Mouse (Mus musculus) lung, postnatal 0 days (tissue): Measurements from ENCODE around the gene Ppp1r1b.
A peak's percentile ranks its signal among the peaks of the same experiment; 100 is the strongest.

Experiments used
- CTCF ChIP-seq: IDR thresholded peaks from 2 replicates; pipeline ENCODE4 v1.5.1; 2016; ENCODE audit warnings: antibody characterized with exemption, mild to moderate bottlenecking
- EP300 ChIP-seq: IDR thresholded peaks from 2 replicates; pipeline ENCODE4 v1.6.1; 2016; ENCODE audit warnings: antibody characterized with exemption, mild to moderate bottlenecking, control low read depth

DNA sequence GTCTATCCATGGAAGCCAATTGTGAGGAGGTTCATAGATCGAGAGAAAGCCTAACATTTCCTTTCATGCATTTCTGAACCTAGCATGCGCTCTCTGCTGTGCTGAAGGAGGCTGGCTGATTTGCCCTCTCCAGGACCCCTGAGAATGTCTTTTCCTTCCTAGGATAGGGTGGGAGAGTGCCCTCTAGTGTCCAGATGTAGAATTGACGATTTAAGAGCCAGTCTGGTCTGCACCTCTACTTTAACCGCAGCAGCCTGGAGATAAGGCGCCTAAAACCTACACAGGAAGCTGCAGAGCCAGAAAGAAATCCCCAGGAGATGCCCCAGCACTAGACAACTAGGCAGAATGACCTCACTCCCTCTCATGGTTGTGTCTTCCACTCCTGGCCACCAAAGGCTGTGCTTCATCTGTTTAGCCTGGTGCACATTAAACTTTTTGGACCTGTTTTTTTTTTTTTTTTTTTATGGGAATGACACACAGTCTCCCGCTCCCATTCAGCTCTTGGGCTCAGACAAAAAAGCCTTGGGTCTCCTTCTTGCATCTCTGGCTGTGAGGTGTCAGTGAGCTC is 7.6 kb downstream of the Ppp1r1b start:
- TF ChIP-seq CTCF = peak; percentile 87
- TF ChIP-seq EP300 = no peak
